Mouse (Mus musculus) MEL (cell line): Measurements from ENCODE around the gene Mum1. TPM values are rescaled to one million over a fixed set of nuclear protein-coding genes. Genes with fewer than 3 reads are reported as not detected.

ENCODE experiments used
- DNase-seq: peaks from one replicate; pipeline ENCODE4 v3.0.0; 2011; ENCODE audit warnings: low read depth, low spot score
- H3K27ac ChIP-seq: 2 replicates; pipeline ENCODE4 v1.5.1; 2012; ENCODE audit warnings: low read depth, mild to moderate bottlenecking, control low read depth, low read length, moderate library complexity; ENCODE audit not compliant: control insufficient read depth
- H3K27me3 ChIP-seq, 2 experiments: fragments of 150-350 bp in 1 of 2; sonication (generic) in 1 of 2; 2 replicates each; pipeline ENCODE4 v1.6.1; 2012; ENCODE audit warnings: low read length in 2 of 2, mild to moderate bottlenecking in 2 of 2, improper control_type of control experiment in 1 of 2, moderate library complexity in 1 of 2; ENCODE audit not compliant: insufficient read depth in 2 of 2, control insufficient read depth in 1 of 2
- H3K36me3 ChIP-seq, 2 experiments: 2 replicates each; pipeline ENCODE4 v1.6.1; 2012 to 2014; ENCODE audit warnings: low read length in 2 of 2, improper control_type of control experiment in 1 of 2, inconsistent platforms in 1 of 2, mild to moderate bottlenecking in 1 of 2; ENCODE audit not compliant: insufficient read depth in 2 of 2, control insufficient read depth in 1 of 2
- H3K4me1 ChIP-seq, 2 experiments: fragments of 150-350 bp in 1 of 2; sonication (generic) in 1 of 2; 2 replicates each; pipeline ENCODE4 v1.6.1; 2012; ENCODE audit warnings: low read length in 2 of 2, improper control_type of control experiment in 1 of 2, mild to moderate bottlenecking in 1 of 2; ENCODE audit not compliant: insufficient read depth in 2 of 2, control insufficient read depth in 1 of 2
- H3K4me3 ChIP-seq, 2 experiments: fragments of 150-350 bp in 1 of 2; sonication (generic) in 1 of 2; 2 replicates each; pipeline ENCODE4 v1.5.1; 2012; ENCODE audit warnings: low read depth in 2 of 2, low read length in 2 of 2, mild to moderate bottlenecking in 2 of 2, moderate library complexity in 2 of 2, control low read depth in 1 of 2, improper control_type of control experiment in 1 of 2; ENCODE audit not compliant: control insufficient read depth in 1 of 2, insufficient read depth in 1 of 2
- H3K79me2 ChIP-seq: 2 replicates; pipeline ENCODE4 v1.6.1; 2012; ENCODE audit warnings: mild to moderate bottlenecking, low read length, moderate library complexity; ENCODE audit not compliant: control insufficient read depth, poor library complexity, insufficient read depth
- H3K9ac ChIP-seq: 2 replicates; pipeline ENCODE4 v1.6.1; 2012; ENCODE audit warnings: low read depth, mild to moderate bottlenecking, control low read depth, low read length, moderate library complexity; ENCODE audit not compliant: control insufficient read depth, poor library complexity, severe bottlenecking
- H3K9me3 ChIP-seq: fragments of 150-350 bp; sonication (generic); replicated peaks from 2 replicates; pipeline ENCODE4 v1.6.1; 2012; ENCODE audit warnings: mild to moderate bottlenecking, low read length, improper control_type of control experiment, moderate library complexity; ENCODE audit not compliant: insufficient read depth
- BHLHE40 ChIP-seq: IDR thresholded peaks from 2 replicates; pipeline ENCODE4 v1.6.1; 2012; ENCODE audit warnings: low read depth, mild to moderate bottlenecking, inconsistent platforms, low read length, improper control_type of control experiment, borderline replicate concordance
- ELF1 ChIP-seq: IDR thresholded peaks from 2 replicates; pipeline ENCODE4 v1.6.1; 2014; ENCODE audit warnings: low read depth, mild to moderate bottlenecking, inconsistent platforms, low read length, improper control_type of control experiment, moderate library complexity
- EP300 ChIP-seq, 2 experiments: IDR thresholded peaks; 2 replicates each; pipeline ENCODE4 v1.6.1; 2011; ENCODE audit warnings: improper control_type of control experiment in 2 of 2, low read length in 2 of 2, low read depth in 1 of 2, mild to moderate bottlenecking in 1 of 2
- MEF2A ChIP-seq: IDR thresholded peaks from 2 replicates; pipeline ENCODE4 v1.6.1; 2014; ENCODE audit warnings: low read depth, mild to moderate bottlenecking, inconsistent platforms, low read length, improper control_type of control experiment; ENCODE audit not compliant: poor library complexity, insufficient replicate concordance, severe bottlenecking; ENCODE audit errors: extremely low read depth
- POLR2A ChIP-seq, 2 experiments: IDR thresholded peaks; 2 replicates each; pipeline ENCODE4 v1.6.1; 2011 to 2012; ENCODE audit warnings: low read length in 2 of 2, mild to moderate bottlenecking in 2 of 2, control low read depth in 1 of 2, improper control_type of control experiment in 1 of 2, low read depth in 1 of 2, moderate library complexity in 1 of 2; ENCODE audit not compliant: control insufficient read depth in 1 of 2, insufficient read depth in 1 of 2, poor library complexity in 1 of 2
- POLR2AphosphoS2 ChIP-seq: IDR thresholded peaks from 2 replicates; pipeline ENCODE4 v1.6.1; 2011; ENCODE audit warnings: low read length, improper control_type of control experiment
- RCOR1 ChIP-seq: IDR thresholded peaks from 2 replicates; pipeline ENCODE4 v1.6.1; 2012; ENCODE audit warnings: low read depth, mild to moderate bottlenecking, inconsistent platforms, low read length, improper control_type of control experiment
- SIN3A ChIP-seq: IDR thresholded peaks from 2 replicates; pipeline ENCODE4 v1.6.1; 2012; ENCODE audit warnings: low read length, improper control_type of control experiment, inconsistent platforms
- TAL1 ChIP-seq: IDR thresholded peaks from 2 replicates; pipeline ENCODE4 v1.6.1; 2012; ENCODE audit warnings: mild to moderate bottlenecking, inconsistent platforms, low read length, moderate library complexity, mixed read lengths
- TBP ChIP-seq: IDR thresholded peaks from 2 replicates; pipeline ENCODE4 v1.8.0; 2011; ENCODE audit warnings: low read depth, low read length, improper control_type of control experiment
- TCF12 ChIP-seq: IDR thresholded peaks from 2 replicates; pipeline ENCODE4 v1.6.1; 2014; ENCODE audit warnings: low read depth, mild to moderate bottlenecking, inconsistent platforms, low read length, improper control_type of control experiment, moderate library complexity
- UBTF ChIP-seq: IDR thresholded peaks from 2 replicates; pipeline ENCODE4 v1.6.1; 2012; ENCODE audit warnings: low read depth, mild to moderate bottlenecking, inconsistent platforms, low read length, improper control_type of control experiment, moderate library complexity, borderline replicate concordance; ENCODE audit not compliant: insufficient read depth
- USF1 ChIP-seq: IDR thresholded peaks from 2 replicates; pipeline ENCODE4 v1.6.1; 2014; ENCODE audit warnings: low read depth, mild to moderate bottlenecking, inconsistent platforms, low read length, improper control_type of control experiment, moderate library complexity
- USF2 ChIP-seq, 2 experiments: IDR thresholded peaks; 2 replicates each; pipeline ENCODE4 v1.6.1; 2011 to 2012; ENCODE audit warnings: improper control_type of control experiment in 2 of 2, low read length in 2 of 2, borderline replicate concordance in 1 of 2, inconsistent platforms in 1 of 2, low read depth in 1 of 2, mild to moderate bottlenecking in 1 of 2; ENCODE audit not compliant: insufficient read depth in 1 of 2
- ZMIZ1 ChIP-seq: IDR thresholded peaks from 2 replicates; pipeline ENCODE4 v1.6.1; 2012; ENCODE audit warnings: low read depth, mild to moderate bottlenecking, inconsistent platforms, low read length, improper control_type of control experiment, moderate library complexity
- polyA plus RNA-seq, 2 experiments: library from polyadenylated mRNA; stranded (reverse) in 1 of 2; unstranded in 1 of 2; fragments of >175 nt in 1 of 2; fragments of >200 nt in 1 of 2; gene quantifications; 2 replicates each; pipeline versions ENCODE4 v1.2.1 to v1.2.4; 2012; ENCODE audit warnings: low replicate concordance in 2 of 2, low read depth in 1 of 2; ENCODE audit not compliant: insufficient read length in 2 of 2, insufficient read depth in 1 of 2, missing spikeins in 1 of 2
- total RNA-seq: library from RNA; depleted of rRNA; stranded (reverse); fragments of 300-350 nt; gene quantifications from 2 replicates; pipeline ENCODE4 v1.2.3, GENCODE M21; 2012

The Mum1 gene
- total and polyA plus RNA-seq, 3 experiments, result 34.0 to 55.2 (median 35.3) TPM

GRCm38 (mm10) chr10:80187739-80188138, 38.5 kb upstream of the Mum1 start:
- Histone ChIP-seq H3K36me3 (no peaks in the 10 kb centered on the region), H3K27ac (no peak overlapping the region), H3K4me1 (no peaks in the 10 kb centered on the region), H3K27me3 (no peaks in the 10 kb centered on the region), H3K4me3 (no peak overlapping the region), H3K9ac (no peak overlapping the region), H3K9me3 (no peaks in the 10 kb centered on the region), H3K79me2 (no peaks in the 10 kb centered on the region)
- DNase-seq, result no peak
- TF ChIP-seq SIN3A, result no peak
- TF ChIP-seq MEF2A, result no peak
- TF ChIP-seq USF2 (IDR thresholded peaks at IDR 0.05; ENCODE audit: borderline replicate concordance in 1 of 2, insufficient read depth in 1 of 2, low read depth in 1 of 2, low read length in 2 of 2), result no peak
- TF ChIP-seq ZMIZ1, result no peak
- TF ChIP-seq TBP, result no peak
- TF ChIP-seq TCF12, result no peak

- Histone ChIP-seq H3K9ac (no peak overlapping the region), H3K27ac (no peak overlapping the region), H3K4me1 (no peaks in the 10 kb centered on the region), H3K27me3 (no peaks in the 10 kb centered on the region), H3K4me3 (no peak overlapping the region), H3K9me3 (no peaks in the 10 kb centered on the region), H3K79me2 (no peaks in the 10 kb centered on the region), H3K36me3 (no peaks in the 10 kb centered on the region)
- TF ChIP-seq RCOR1, result no peak
- TF ChIP-seq POLR2A (IDR thresholded peaks at IDR 0.05; ENCODE audit: control insufficient read depth in 1 of 2, insufficient read depth in 1 of 2, low read depth in 1 of 2, low read length in 2 of 2, poor library complexity in 1 of 2), result no peak
- no peak for TF ChIP-seq USF1
- no peak for TF ChIP-seq ZMIZ1
- TF ChIP-seq USF2 (IDR thresholded peaks at IDR 0.05; ENCODE audit: borderline replicate concordance in 1 of 2, insufficient read depth in 1 of 2, low read depth in 1 of 2, low read length in 2 of 2), result no peak
- no peak for TF ChIP-seq TAL1
- no peak for TF ChIP-seq ELF1
- no peak for TF ChIP-seq EP300 (IDR thresholded peaks at IDR 0.05; ENCODE audit: low read depth in 1 of 2, low read length in 2 of 2)
- no peak for DNase-seq
Observed at GRCm38 (mm10) chr10:80188453-80189024, 37.7 kb upstream of the Mum1 start.

DNA sequence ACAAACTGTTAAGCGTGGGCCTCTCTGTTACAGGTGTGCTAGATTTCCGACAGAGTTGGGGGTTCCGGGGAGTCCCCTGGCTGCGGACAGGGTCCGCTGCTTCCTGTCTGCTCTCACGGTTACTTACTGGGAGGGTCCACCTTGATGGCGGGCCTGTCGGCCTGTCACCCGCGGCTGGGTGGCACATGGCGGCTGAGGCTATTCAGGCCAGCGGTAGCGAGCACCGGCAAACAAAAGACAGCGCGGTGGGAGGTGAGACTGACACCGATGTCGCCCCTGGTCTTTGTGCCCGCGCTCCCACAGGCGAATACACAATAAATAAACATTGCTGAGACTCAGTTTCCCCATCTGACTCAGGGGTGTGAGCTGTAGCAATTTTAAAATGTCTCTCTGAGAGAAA, 36.2 kb upstream of the Mum1 start:
- no peaks in the 10 kb centered on the region for H3K36me3 ChIP-seq
- H3K27me3 ChIP-seq, result no peaks in the 10 kb centered on the region
- no peak for DNase-seq
- no peak overlapping the region for H3K9ac ChIP-seq
- H3K4me1 ChIP-seq, result no peaks in the 10 kb centered on the region
- H3K9me3 ChIP-seq, result no peaks in the 10 kb centered on the region
- no peak overlapping the region for H3K4me3 ChIP-seq
- H3K79me2 ChIP-seq, result no peaks in the 10 kb centered on the region
- no peak overlapping the region for H3K27ac ChIP-seq
- TF ChIP-seq UBTF (no peak), POLR2AphosphoS2 (no peak), BHLHE40 (no peak)
- TF ChIP-seq, all 39 proteins: peak for 0
